Mouse (Mus musculus) lung, postnatal 14 days (tissue): ENCODE results near the gene Mprip.

Experiments
- DNase-seq: peaks from one replicate; pipeline ENCODE4 v3.0.0; 2021

Mprip gene

GRCm38 (mm10) chr11:59770753-59771152 is 109.6 kb downstream of the Mprip start:
- DNase-seq, result no peak

GRCm38 (mm10) chr11:59772291-59772690 is 111.2 kb downstream of the Mprip start:
- DNase-seq, result no peak

GRCm38 (mm10) chr11:59772902-59773301 is 111.8 kb downstream of the Mprip start:
- DNase-seq, result no peak

DNA sequence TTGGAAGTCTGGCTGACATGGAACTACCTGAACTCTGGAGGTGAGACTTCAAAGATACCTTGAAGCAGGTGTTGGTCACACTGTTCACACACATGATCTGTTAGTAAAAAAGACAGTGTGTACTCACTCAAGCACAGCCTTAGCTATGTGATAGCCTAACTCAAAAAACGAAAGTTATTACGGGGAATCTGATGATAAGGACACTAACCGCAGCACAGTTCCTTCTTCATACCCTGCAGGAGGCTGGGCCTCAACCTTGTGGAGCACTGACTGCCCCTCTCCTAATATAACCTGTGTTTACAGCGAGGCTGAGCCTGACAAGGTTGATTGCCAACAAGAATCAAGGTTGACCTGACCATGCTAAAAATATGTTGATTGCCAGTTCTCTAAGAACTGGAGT is 113.4 kb downstream of the Mprip start:
- no peak for DNase-seq

GRCm38 (mm10) chr11:59775435-59776148 is 114.5 kb downstream of the Mprip start:
- no peak for DNase-seq

- no peak for DNase-seq
Observed at GRCm38 (mm10) chr11:59777259-59777658, 116.2 kb downstream of the Mprip start.

DNA sequence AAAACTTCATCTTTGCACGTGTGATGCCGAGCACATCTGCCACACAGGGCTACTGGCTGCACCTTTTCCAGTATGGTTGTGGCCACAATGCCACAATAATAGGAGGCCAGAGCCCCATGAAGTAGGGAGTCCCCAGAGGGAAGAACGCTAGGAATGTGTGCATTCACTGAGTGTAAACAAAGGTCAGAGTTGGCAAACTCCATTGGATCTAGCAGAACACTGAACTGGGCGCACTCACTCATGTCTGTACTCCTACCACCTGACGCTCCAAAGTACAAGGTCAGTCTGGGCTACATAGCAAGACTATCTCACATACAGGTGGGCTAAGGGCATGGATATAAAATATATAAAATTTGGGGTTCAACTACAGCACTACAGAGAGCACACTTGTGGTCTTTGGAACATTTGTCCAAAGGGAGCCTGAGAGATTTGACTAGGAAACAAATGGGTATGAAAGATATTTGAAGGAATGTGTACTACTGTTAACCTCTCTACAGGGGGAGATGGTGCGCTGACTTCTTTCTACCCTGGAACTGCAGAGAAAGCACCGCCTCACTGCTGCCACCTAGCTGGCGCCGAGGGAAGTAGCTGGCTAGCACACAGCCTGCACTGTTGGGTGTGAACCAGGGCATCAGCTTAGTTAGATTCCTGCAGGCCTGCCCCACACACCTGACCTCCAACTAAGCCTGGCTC is 117.2 kb downstream of the Mprip start:
- DNase-seq, result peak; percentile 84

GRCm38 (mm10) chr11:59778874-59779223 is 117.7 kb downstream of the Mprip start:
- no peak for DNase-seq

DNA sequence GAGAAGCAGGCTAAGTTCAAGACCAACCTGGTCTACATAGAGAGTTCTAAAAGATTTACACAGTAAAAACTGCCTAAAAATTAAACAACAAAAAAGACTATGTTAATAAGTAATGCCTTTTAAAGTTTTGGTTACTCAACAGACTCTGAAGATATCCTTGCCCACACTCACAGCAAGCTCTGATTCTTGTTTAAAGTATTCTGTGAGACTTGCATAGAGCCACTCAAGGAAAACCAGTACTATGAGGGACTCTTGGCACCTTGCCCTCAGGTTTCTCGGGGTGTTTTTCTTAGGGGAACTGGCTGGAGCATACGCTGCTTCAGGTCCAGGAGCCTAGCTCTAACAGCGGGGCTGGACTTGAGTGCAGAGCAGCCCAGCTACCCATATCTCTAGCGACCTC is 118.3 kb downstream of the Mprip start:
- DNase-seq, result peak; percentile 38

DNA sequence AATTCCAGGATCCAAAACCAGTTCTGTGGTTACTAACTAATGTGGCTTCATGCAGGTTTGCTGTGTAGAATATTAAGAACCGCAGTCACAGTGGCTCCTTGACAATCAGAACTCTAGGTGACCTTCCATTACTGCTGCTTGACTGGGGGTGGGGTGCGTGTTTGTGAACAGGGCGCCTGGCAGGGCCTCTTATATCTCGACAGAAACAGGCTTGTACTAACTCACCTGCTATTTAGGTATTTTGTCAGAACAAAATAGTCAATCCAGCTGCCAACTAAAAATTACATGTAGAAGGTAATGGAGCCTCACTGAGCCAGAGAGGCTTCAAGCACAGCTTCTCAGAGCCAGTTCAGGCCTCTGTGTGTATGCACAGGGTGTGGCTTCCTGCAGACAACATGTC is 119.1 kb downstream of the Mprip start:
- DNase-seq, result no peak

GRCm38 (mm10) chr11:59782091-59782590 is 121.0 kb downstream of the Mprip start:
- DNase-seq, result no peak

DNA sequence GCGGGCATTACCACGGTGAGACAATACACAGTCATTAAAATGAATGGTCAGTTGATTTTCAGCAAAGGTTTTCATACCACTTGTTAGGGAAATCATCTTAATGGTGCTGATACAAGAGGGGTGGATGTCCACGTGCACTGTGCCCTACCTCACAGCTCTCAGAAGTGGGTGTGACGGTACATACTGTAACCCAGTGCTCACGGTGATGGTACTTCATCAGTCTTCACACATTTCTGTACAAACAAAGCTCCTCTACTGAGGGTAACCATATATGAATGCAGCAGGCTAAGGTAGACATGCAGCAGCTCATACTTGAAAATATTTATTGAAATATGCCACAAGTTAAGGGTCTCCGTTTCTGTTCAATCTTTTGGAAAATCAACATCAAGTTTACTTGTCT is 122.5 kb downstream of the Mprip start:
- peak; percentile 28 for DNase-seq

- DNase-seq, result no peak
Observed at GRCm38 (mm10) chr11:59786444-59787198, 125.5 kb downstream of the Mprip start.

GRCm38 (mm10) chr11:59787199-59787781 is 126.2 kb downstream of the Mprip start, which contains the start of gene Pld6:
TSS of gene Pld6 (minus strand) at chr11:59787645.
- DNase-seq, result peak; percentile 61

DNA sequence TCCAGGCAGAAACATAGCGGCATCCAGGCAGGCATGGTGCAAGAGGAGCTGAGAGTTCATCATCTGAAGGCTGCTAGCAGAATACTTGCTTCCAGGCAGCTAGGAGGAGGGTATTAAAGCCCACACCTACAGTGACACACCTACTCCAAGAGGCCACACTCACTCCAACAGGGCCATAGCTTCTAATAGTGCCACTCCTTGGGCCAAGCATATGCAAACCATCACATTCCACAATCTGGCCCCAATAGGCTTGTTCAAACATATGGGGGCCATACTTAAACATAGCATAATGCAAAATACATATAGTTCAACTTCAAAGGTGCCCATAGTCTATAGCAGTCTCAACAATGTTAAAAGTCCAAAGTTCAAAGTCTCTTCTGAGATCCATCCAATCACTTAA is 128.2 kb downstream of the Mprip start:
- no peak for DNase-seq

- DNase-seq, result no peak
Observed at GRCm38 (mm10) chr11:59793390-59793789, 132.3 kb downstream of the Mprip start.

DNA sequence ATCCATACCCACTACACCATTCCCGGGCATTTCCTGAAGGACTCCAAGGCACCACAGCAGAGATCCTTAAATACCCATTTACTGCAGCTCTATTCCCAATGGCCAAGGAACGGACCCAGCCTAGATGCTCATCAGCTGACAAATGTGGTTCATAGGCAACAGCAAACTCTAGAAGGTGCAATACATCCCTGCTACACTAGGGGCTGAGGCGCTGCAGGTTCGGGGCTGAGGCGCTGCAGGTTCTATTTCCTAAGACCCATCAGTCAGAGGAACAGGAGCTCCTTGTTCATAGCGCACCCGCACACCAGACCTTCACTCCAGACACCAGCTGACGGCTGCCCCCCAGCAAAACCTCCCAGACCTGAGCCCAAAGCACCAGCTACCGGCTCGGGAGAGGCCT is 139.3 kb downstream of the Mprip start:
- DNase-seq, result no peak

DNA sequence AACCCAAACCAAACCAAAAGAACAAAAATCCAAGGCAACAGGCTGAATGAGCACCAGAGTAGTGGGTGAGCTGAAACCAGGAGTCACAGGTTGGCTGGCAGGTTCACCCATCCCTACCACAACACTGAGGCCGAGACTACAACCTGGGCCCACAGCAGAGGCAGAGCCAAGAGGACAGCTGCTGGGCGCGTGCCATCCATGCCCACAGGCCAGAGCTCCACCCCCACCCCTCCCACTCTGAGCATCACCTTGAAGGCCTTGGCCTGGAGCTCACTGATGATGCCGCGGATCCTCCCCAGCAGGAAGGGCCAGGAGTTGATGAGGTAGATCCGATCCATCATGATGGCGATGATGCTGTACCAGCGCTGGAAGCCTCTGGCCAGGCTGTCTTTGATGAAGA is 140.8 kb downstream of the Mprip start:
- DNase-seq, result no peak

GRCm38 (mm10) chr11:59803516-59803915 is 142.4 kb downstream of the Mprip start:
- no peak for DNase-seq

- DNase-seq, result no peak
Observed at GRCm38 (mm10) chr11:59804409-59805110, 143.5 kb downstream of the Mprip start.

DNA sequence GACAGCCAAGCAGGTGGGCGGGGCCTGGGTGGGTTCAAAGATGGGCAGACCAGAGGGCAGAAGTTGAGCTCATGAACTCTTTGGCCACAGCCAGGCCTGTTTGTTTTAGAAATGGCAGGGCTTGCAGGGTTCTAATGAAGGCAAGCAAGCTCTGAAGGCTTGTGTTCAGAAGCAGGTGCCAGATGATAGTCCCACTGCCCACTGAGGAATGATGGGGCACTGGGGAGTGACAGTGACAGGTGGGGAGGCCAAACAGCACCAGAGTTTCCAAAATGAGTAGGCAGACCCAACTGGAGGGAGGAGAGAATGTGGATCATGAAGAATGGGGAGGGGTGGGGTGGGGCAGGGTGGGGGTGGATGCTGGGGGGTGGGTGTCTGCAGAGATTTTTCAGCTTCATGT is 144.2 kb downstream of the Mprip start:
- DNase-seq, result no peak

GRCm38 (mm10) chr11:59805656-59806055 is 144.6 kb downstream of the Mprip start:
- DNase-seq, result no peak
